Mouse (Mus musculus) monocyte, adult 5-6 weeks (primary cell): ENCODE results near the gene Scg2. TPM values are rescaled to one million over a fixed set of nuclear protein-coding genes. Genes with fewer than 3 reads are reported as not detected.

ENCODE experiments used
- total RNA-seq: library from RNA; stranded (forward); fragments of 200-1000, 200-491, 200-594 nt; gene quantifications from 3 replicates; pipeline ENCODE4 v1.2.3, GENCODE M21; 2017

The Scg2 gene
- total RNA-seq, 1 experiment from 2014 or later = not detected

Other genes starting within 250 kb of the Scg2 start
- gene Ap1s3, start 231.9 kb upstream of the Scg2 start, total RNA-seq = 2.7 to 6.4 TPM (median 3.0 TPM) in 3 replicates